Mouse (Mus musculus) ovary, postnatal 10 days (tissue): ENCODE data around the gene Gse1.

Experiments
- DNase-seq: peaks from one replicate; pipeline ENCODE4 v3.0.0; 2022; ENCODE audit warnings: low spot score

Gse1 gene

GRCm38 (mm10) chr8:120243222-120243621 lies 15.0 kb downstream of the Gse1 start:
- DNase-seq: no peak

- no peak for DNase-seq
Measured at GRCm38 (mm10) chr8:120243916-120244451, 15.7 kb downstream of the Gse1 start.

- DNase-seq: no peak
Measured at GRCm38 (mm10) chr8:120244553-120244952, 16.3 kb downstream of the Gse1 start.

GRCm38 (mm10) chr8:120247618-120248017 lies 19.4 kb downstream of the Gse1 start:
- no peak for DNase-seq

- no peak for DNase-seq
Measured at GRCm38 (mm10) chr8:120248031-120248430, 19.8 kb downstream of the Gse1 start.

GRCm38 (mm10) chr8:120248451-120248850 lies 20.2 kb downstream of the Gse1 start:
- no peak for DNase-seq

GRCm38 (mm10) chr8:120249800-120250336 lies 21.6 kb downstream of the Gse1 start:
- DNase-seq: no peak

GRCm38 (mm10) chr8:120250750-120251410 lies 22.6 kb downstream of the Gse1 start:
- no peak for DNase-seq

GRCm38 (mm10) chr8:120251411-120252035 lies 23.3 kb downstream of the Gse1 start:
- no peak for DNase-seq

- DNase-seq: no peak
Measured at GRCm38 (mm10) chr8:120253626-120254025, 25.4 kb downstream of the Gse1 start.

- DNase-seq: no peak
Measured at GRCm38 (mm10) chr8:120255406-120255987, 27.2 kb downstream of the Gse1 start.

- DNase-seq: no peak
Measured at GRCm38 (mm10) chr8:120256958-120257357, 28.7 kb downstream of the Gse1 start.

- no peak for DNase-seq
Measured at GRCm38 (mm10) chr8:120259206-120259605, 30.9 kb downstream of the Gse1 start.

GRCm38 (mm10) chr8:120260677-120261076 lies 32.4 kb downstream of the Gse1 start:
- DNase-seq: no peak

- no peak for DNase-seq
Measured at GRCm38 (mm10) chr8:120261338-120262120, 33.3 kb downstream of the Gse1 start.

- DNase-seq: no peak
Measured at GRCm38 (mm10) chr8:120263879-120264278, 35.6 kb downstream of the Gse1 start.

GRCm38 (mm10) chr8:120264388-120264943 lies 36.2 kb downstream of the Gse1 start:
- DNase-seq: no peak

- DNase-seq: peak; percentile 48
Measured at GRCm38 (mm10) chr8:120264944-120265453, 36.7 kb downstream of the Gse1 start.

GRCm38 (mm10) chr8:120265471-120265870 lies 37.2 kb downstream of the Gse1 start:
- DNase-seq: peak; percentile 63

- DNase-seq: no peak
Measured at GRCm38 (mm10) chr8:120268541-120268980, 40.3 kb downstream of the Gse1 start.

GRCm38 (mm10) chr8:120270449-120270848 lies 42.2 kb downstream of the Gse1 start:
- no peak for DNase-seq
